Mouse (Mus musculus): ENCODE measurements around the gene Orai3. TPM values are rescaled to one million over a fixed set of nuclear protein-coding genes. Genes with fewer than 3 reads are reported as not detected.

Gene Orai3
- total RNA-seq, 2 experiments from 2014 or later, result 30.1 to 31.5 TPM

GRCm38 (mm10) chr7:127748235-127748560 is 21.4 kb upstream of the Orai3 start:
- Histone ChIP-seq H3K4me3 (no peak overlapping the region), H3K27ac (no peak overlapping the region)
- no peak for TF ChIP-seq CTCF (conservative IDR thresholded peaks at IDR 0.05)
- DNase-seq (ENCODE audit: low spot score in 2 of 2), result no peak

DNA sequence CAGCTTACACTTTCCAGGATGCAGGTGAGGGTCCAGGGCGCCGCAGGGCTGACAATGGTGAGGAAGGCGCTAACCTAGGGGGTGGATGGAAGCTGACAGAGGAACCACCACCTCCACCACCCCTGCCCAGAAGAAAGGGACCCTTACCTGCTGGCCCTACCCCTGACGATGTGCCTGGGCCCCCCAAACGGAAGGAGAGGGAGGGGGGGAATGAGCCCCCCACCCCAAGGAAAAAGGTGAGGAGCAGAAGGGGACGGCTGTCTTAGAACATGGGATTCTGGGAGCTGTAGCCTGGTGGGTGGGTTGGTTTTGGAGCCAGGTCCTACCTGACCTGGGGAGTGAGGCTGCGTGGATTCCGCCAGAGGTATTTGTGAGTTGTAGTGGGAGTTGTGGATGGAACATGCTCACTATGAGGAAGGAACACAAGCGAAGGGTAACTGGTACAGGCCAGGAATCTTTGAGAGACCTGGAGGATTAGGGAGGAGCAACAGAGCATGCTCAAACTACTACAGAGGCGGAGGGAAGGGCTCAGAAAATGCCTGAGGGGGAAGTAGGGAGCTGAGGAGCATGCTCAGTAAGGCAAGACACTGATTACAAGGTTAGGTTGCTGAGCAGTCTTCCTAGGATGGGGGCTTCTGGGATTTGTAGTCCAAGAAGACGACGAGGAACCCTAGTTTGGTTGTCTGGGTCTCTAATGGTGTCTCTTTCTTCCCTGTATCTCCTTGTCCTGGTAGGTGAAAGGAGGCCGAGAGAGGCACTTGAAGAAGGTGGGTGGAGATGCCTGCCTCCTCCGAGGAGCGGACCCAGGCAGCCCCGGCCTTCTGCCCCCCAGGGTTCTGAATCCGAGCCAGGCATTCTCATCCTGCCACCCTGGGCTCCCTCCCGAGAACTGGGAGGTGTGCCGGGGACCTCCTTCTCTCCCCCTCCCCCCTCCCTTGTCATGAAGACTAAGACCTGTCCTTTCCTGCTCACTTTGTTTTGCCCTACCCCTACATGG is 19.2 kb upstream of the Orai3 start:
- DNase-seq (ENCODE audit: low spot score in 2 of 2), result peak; percentile 65 to 83
- H3K27ac ChIP-seq, result peak overlapping the region; percentile 68; the same call in 1 of the 2 replicates
- no peak for TF ChIP-seq CTCF (conservative IDR thresholded peaks at IDR 0.05)
- H3K4me3 ChIP-seq, result peak overlapping the region; percentile 47

- TF ChIP-seq CTCF (conservative IDR thresholded peaks at IDR 0.05), result no peak
- Histone ChIP-seq H3K27ac (no peak overlapping the region), H3K4me3 (no peak overlapping the region)
- no peak for DNase-seq (ENCODE audit: low spot score in 2 of 2)
Observed at GRCm38 (mm10) chr7:127751619-127752018, 18.0 kb upstream of the Orai3 start.

DNA sequence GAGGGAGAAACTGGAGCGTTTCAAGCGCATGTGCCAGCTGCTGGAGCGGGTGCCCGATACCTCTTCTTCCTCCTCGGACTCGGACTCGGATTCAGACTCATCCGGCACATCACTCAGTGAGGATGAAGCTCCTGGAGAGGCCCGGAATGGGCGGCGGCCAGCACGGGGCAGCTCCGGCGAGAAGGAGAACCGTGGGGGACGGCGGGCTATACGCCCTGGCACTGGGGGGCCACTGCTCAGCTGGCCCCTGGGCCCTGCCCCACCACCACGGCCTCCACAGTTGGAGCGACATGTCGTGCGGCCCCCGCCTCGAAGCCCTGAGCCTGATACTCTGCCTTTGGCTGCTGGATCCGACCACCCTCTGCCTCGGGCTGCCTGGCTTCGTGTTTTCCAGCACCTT is 17.5 kb upstream of the Orai3 start:
- no peak for DNase-seq (ENCODE audit: low spot score in 2 of 2)
- TF ChIP-seq CTCF (conservative IDR thresholded peaks at IDR 0.05), result no peak
- no peak overlapping the region for H3K4me3 ChIP-seq
- no peak overlapping the region for H3K27ac ChIP-seq

DNA sequence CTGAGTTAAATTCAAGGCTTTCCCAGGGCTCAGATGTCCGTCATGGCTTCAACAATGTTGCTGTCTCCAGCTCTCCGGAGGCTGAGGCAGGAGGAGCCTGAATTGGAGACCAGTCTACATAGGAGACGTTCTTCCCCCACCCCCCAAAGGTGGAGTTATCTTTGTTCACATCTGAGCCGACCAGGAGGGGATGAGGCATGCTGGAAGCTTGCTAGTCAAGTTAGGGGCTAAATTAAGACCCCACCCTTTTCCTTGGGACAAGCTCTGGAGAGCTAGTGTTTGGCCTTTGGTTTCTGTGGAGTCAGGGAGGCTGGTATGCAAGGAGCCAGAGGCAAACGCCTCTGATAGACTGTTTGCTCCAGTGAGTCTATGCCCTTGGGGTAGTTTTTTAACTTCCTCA is 16.5 kb upstream of the Orai3 start:
- Histone ChIP-seq H3K4me3 (no peak overlapping the region), H3K27ac (0 out of 2 replicates have a peak overlapping the region, but pooled peaks have one; percentile 5)
- TF ChIP-seq CTCF (conservative IDR thresholded peaks at IDR 0.05), result no peak
- no peak for DNase-seq (ENCODE audit: low spot score in 2 of 2)

DNA sequence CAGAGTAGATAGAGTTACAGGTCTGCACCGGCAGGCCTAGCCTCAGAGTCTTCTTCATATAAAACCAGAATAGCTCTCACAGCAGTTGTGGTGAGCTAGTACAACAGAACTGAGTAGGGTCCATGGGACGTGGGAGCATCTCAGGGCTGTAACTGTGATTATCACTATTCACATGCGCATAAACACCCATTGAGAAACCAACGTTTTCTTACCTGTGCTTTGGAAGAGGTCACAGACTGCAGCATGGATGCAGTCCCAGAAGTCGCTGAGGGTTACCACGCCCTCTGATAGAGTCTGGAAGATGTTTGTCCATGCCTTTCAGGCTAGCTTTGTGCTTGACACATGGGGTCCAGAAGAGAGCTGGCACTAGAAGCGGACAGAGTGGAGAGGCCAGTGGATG is 15.9 kb upstream of the Orai3 start:
- no peak for DNase-seq (ENCODE audit: low spot score in 2 of 2)
- Histone ChIP-seq H3K27ac (no peak overlapping the region), H3K4me3 (no peak overlapping the region)
- no peak for TF ChIP-seq CTCF (conservative IDR thresholded peaks at IDR 0.05)

DNA sequence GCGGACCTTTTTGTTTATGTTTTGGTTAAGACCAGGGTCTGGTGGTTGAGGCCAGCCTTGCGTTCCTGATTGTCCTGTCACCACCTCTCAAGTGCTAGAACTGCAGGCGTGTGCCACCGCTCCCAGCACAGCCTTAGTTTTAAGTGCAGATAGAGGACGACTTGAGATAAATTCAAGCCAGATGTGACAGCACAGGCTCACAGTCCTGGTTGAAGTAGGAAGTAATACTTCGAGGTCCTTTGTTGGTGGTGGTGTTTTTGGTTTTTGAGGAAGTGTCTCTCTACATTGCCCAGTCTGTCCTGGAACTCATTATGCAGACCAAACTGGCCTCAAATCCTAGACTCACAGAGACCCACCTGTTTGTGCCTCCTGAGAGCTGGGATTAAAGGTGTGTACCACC is 9.9 kb upstream of the Orai3 start:
- no peak for DNase-seq (ENCODE audit: low spot score in 2 of 2)
- Histone ChIP-seq H3K4me3 (no peak overlapping the region), H3K27ac (0 out of 2 replicates have a peak overlapping the region, but pooled peaks have one; percentile 28)
- TF ChIP-seq CTCF (conservative IDR thresholded peaks at IDR 0.05), result no peak

DNA sequence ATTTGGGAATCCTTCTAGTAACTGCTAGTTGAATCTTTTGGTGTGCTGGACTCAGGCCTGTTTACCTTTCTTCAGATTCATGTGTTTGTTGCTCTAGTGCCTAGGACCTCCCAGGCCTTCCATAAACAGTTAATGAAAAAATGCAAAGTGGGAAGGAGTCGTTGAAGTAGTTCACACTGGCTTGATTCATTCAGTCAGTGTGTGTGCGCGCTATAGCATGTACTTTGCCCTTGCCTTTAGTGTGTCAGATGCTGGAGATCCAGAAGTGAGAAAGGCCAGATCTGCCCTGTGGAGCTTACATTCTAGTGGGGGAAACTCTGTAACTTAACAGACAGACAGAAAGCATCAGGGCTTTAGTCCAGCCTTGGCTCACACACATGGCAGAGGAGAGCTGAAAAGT is 9.1 kb upstream of the Orai3 start:
- no peak for DNase-seq (ENCODE audit: low spot score in 2 of 2)
- TF ChIP-seq CTCF (conservative IDR thresholded peaks at IDR 0.05), result no peak

DNA sequence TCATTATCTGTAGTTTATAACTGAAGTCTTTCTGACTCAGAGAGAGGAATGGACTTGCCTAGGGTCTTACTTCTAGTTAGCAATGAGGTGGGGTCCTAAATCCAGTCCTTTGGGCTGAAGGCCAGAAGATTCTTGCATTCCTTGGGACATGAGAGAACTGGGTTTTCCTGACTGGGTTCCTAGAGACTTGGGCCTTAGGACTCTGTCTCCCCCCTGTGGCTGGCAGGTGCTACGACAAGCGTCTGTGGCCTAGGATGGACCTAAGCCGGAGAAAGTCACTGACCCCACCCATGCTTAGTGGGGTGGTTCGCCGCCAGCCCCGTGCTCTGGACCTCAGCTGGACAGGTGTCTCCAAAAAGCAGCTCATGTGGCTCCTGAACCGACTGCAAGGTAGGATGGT is 8.6 kb upstream of the Orai3 start:
- no peak for DNase-seq (ENCODE audit: low spot score in 2 of 2)
- peak; percentile 94 for TF ChIP-seq CTCF (conservative IDR thresholded peaks at IDR 0.05)
- Histone ChIP-seq H3K4me3 (no peak overlapping the region), H3K27ac (no peak overlapping the region)

More for the DNA sequence above, 9.1 kb upstream of the Orai3 start:
- H3K27ac ChIP-seq, result no peak overlapping the region
- H3K4me3 ChIP-seq, result no peak overlapping the region

- DNase-seq (ENCODE audit: low spot score in 2 of 2), result no peak
- TF ChIP-seq CTCF (conservative IDR thresholded peaks at IDR 0.05), result no peak
- no peak overlapping the region for H3K27ac ChIP-seq
- no peak overlapping the region for H3K4me3 ChIP-seq
Observed at GRCm38 (mm10) chr7:127763642-127764041, 6.0 kb upstream of the Orai3 start.

- no peak for DNase-seq (ENCODE audit: low spot score in 2 of 2)
- no peak overlapping the region for H3K27ac ChIP-seq
- H3K4me3 ChIP-seq, result no peak overlapping the region
- no peak for TF ChIP-seq CTCF (conservative IDR thresholded peaks at IDR 0.05)
Observed at GRCm38 (mm10) chr7:127765756-127766155, 3.9 kb upstream of the Orai3 start.

DNA sequence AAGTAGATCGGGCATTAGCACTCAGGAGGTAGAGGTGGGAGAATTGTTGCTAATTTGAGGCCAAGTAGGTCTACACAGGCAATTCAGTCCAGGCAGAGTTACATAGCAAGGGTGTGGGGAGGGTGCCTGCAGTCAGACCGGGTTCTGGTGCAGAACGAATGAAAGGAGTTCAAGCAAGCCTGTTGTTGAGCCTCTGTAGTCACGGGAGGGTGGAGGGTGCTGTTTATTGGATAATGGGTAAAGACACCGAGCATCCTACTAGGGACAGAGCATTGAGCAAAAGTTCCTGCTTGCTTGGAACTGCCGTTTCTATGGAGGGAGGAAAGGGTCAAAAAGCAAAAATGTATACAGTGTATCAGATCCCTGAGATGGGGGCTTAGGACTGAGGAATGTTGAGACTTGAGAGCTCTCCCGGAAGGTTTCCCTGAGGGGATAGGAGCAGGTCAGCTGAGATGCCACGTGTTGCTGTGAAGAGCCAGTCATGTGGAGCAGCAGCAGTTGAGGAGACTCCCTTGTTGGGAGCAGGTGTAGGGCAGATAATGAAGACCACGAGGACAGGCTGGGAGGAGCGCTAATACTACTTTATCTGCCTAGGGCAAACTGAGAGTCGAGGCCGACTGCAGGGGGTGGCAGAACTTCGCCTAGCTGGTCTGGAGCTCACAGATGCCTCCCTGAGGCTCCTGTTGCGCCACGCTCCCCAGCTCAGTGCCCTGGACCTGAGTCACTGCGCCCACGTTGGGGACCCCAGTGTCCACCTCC is 2.6 kb upstream of the Orai3 start:
- no peak for TF ChIP-seq CTCF (conservative IDR thresholded peaks at IDR 0.05)
- no peak overlapping the region for H3K27ac ChIP-seq
- H3K4me3 ChIP-seq, result no peak overlapping the region
- DNase-seq (ENCODE audit: low spot score in 2 of 2), result no peak

DNA sequence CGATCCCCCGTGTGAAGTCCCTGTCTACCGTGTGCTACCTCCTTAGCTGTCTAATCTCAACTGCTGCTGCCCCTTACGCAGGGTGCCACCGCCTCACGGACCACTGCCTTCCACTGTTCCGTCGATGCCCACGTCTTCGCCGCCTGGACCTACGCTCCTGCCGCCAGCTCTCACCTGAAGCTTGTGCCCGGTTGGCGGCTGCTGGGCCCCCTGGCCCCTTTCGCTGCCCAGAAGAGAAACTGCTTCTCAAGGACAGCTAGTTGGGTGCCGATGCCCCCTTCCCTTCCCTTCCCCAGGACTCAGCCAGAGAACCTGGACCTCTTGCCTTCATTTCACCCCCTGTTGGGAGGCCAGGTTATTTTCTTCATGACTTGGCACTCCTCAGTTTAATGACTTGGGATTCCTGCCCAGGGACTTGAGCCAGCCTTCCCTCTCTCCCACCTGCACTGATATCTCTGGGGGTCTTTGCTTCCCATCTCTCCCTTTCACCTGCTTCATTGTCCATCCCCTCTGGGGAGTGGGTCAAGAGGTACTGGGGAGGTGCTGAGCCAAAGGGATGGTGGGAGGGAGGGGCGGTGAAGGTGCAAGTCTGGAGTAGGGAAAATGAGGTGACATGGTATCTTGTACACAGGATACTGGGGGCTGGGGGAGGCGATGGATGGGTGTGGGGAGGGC is 1.8 kb upstream of the Orai3 start:
- Histone ChIP-seq H3K27ac (peak overlapping the region; percentile 88; the same call in 1 of the 2 replicates), H3K4me3 (no peak overlapping the region)
- no peak for TF ChIP-seq CTCF (conservative IDR thresholded peaks at IDR 0.05)
- DNase-seq (ENCODE audit: low spot score in 2 of 2), result no peak
